Mouse (Mus musculus) intestine, postnatal 0 days (tissue): ENCODE data around the gene Prrx2. TPM values are rescaled to one million over a fixed set of nuclear protein-coding genes. Genes with fewer than 3 reads are reported as not detected.

Source experiments
- ATAC-seq: fragments of 200-750 bp; cut with Nextera tagmentation; 2 replicates; pipeline ENCODE4 v1.8.0; 2017; ENCODE audit warnings: mild to moderate bottlenecking, moderate TSS enrichment, moderate library complexity
- H3K27ac ChIP-seq: fragments of 300-500 bp; sonication (generic); 2 replicates; pipeline ENCODE4 v1.5.1; 2014; ENCODE audit warnings: mild to moderate bottlenecking, low read depth, low read length, moderate library complexity
- H3K27me3 ChIP-seq: fragments of 300-500 bp; sonication (generic); replicated peaks from 2 replicates; pipeline ENCODE4 v1.6.1; 2014; ENCODE audit warnings: low read length, mixed read lengths; ENCODE audit not compliant: control insufficient read depth, insufficient read depth
- H3K36me3 ChIP-seq: fragments of 300-500 bp; sonication (generic); 2 replicates; pipeline ENCODE4 v1.6.1; 2014; ENCODE audit warnings: mild to moderate bottlenecking, moderate library complexity; ENCODE audit not compliant: control insufficient read depth, insufficient read depth
- H3K4me1 ChIP-seq: fragments of 300-500 bp; sonication (generic); replicated peaks from 2 replicates; pipeline ENCODE4 v1.6.1; 2014; ENCODE audit warnings: antibody characterized with exemption, low read length, mixed read lengths; ENCODE audit not compliant: control insufficient read depth, insufficient read depth
- H3K4me2 ChIP-seq: fragments of 300-500 bp; sonication (generic); replicated peaks from 2 replicates; pipeline ENCODE4 v1.6.1; 2014; ENCODE audit warnings: low read depth, mild to moderate bottlenecking, moderate library complexity
- H3K4me3 ChIP-seq: fragments of 300-500 bp; sonication (generic); 2 replicates; pipeline ENCODE4 v1.5.1; 2014; ENCODE audit warnings: low read depth, low read length
- H3K9ac ChIP-seq: fragments of 300-500 bp; sonication (generic); 2 replicates; pipeline ENCODE4 v1.6.1; 2014; ENCODE audit warnings: mild to moderate bottlenecking, low read depth, low read length
- H3K9me3 ChIP-seq: fragments of 300-500 bp; sonication (generic); 2 replicates; pipeline ENCODE4 v1.6.1; 2016; ENCODE audit warnings: mixed run types; ENCODE audit not compliant: control insufficient read depth
- CTCF ChIP-seq: sonication (generic); IDR thresholded peaks from 2 replicates; pipeline ENCODE4 v1.5.1; 2016; ENCODE audit warnings: low read depth, mild to moderate bottlenecking, control low read depth, antibody characterized with exemption, moderate library complexity
- WGBS: fragments of 180-500 bp; shearing (Covaris S2); extraction: QIAGEN DNeasy Blood & Tissue Kit; methylation state at CpG from one replicate; pipeline ENCODE4 v1.1.7; 2014; 5-methylcytosine and 5-hydroxymethylcytosine counted together
- polyA plus RNA-seq: library from polyadenylated mRNA; unstranded; fragments of >200 nt; fragmentation: Nextera tagmentation; extraction: Ambion mirVana; gene quantifications from 2 replicates; pipeline ENCODE4 v1.2.1, GENCODE M21; 2015

Gene Prrx2
- polyA plus RNA-seq, 1 experiment from 2014 or later, result 0.74 TPM

DNA sequence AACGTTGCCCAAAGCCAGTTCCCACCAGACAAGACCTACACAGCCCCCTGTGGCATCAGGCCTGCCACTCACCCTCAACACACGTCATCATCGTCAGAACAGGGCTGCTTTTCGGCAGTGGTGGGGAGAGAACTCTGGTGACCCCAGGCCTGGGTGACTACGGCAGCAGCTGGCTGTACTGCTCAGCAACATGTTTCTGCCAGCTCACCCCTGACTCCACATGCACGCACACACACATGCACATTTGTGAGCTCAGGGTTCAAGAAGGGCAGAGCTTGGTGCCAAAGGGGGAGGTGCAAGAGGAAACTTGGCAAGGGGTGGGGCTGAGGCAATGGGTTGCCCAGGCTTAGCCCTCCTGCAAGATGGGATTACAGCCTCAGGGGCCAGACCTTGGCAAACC lies 62.5 kb downstream of the Prrx2 start:
- Histone ChIP-seq H3K27me3 (peaks cover 4% of the 10 kb centered on the region; the same call in 1 of the 2 replicates), H3K9me3 (no peaks in the 10 kb centered on the region), H3K4me2 (no peak overlapping the region), H3K9ac (no peak overlapping the region), H3K4me1 (no peaks in the 10 kb centered on the region), H3K27ac (no peak overlapping the region), H3K4me3 (no peak overlapping the region), H3K36me3 (no peaks in the 10 kb centered on the region)
- WGBS, result 45% methylated on average over 6 of the region's 6 CpGs
- TF ChIP-seq CTCF, result no peak
- ATAC-seq, result no peak

GRCm38 (mm10) chr2:30899397-30900069 lies 64.8 kb downstream of the Prrx2 start:
- WGBS, result 75% methylated on average over 14 of the region's 14 CpGs
- H3K4me1 ChIP-seq, result no peaks in the 10 kb centered on the region
- no peak for TF ChIP-seq CTCF
- H3K27me3 ChIP-seq, result peaks cover 11% of the 10 kb centered on the region; the same call in 1 of the 2 replicates
- no peak for ATAC-seq
- H3K4me3 ChIP-seq, result no peak overlapping the region
- H3K27ac ChIP-seq, result no peak overlapping the region
- no peaks in the 10 kb centered on the region for H3K9me3 ChIP-seq
- no peaks in the 10 kb centered on the region for H3K36me3 ChIP-seq
- no peak overlapping the region for H3K9ac ChIP-seq
- no peak overlapping the region for H3K4me2 ChIP-seq

GRCm38 (mm10) chr2:30901646-30902160 lies 66.9 kb downstream of the Prrx2 start:
- Histone ChIP-seq H3K27me3 (peaks cover 11% of the 10 kb centered on the region; the same call in 1 of the 2 replicates), H3K4me1 (no peaks in the 10 kb centered on the region), H3K4me2 (peak overlapping the region; percentile 60; the same call in 1 of the 2 replicates), H3K36me3 (no peaks in the 10 kb centered on the region), H3K27ac (no peak overlapping the region), H3K9me3 (no peaks in the 10 kb centered on the region), H3K4me3 (no peak overlapping the region; the same call in 1 of the 2 replicates), H3K9ac (no peak overlapping the region)
- no peak for TF ChIP-seq CTCF
- 66% methylated on average over 6 of the region's 6 CpGs for WGBS
- ATAC-seq, result no peak

GRCm38 (mm10) chr2:30902256-30902655 lies 67.5 kb downstream of the Prrx2 start:
- Histone ChIP-seq H3K4me3 (peak overlapping the region; percentile 35), H3K27ac (no peak overlapping the region), H3K9me3 (no peaks in the 10 kb centered on the region), H3K27me3 (peaks cover 11% of the 10 kb centered on the region; the same call in 1 of the 2 replicates), H3K36me3 (no peaks in the 10 kb centered on the region), H3K4me2 (peak overlapping the region; percentile 60), H3K9ac (no peak overlapping the region), H3K4me1 (no peaks in the 10 kb centered on the region)
- 57% methylated on average over 8 of the region's 8 CpGs for WGBS
- ATAC-seq, result no peak
- no peak for TF ChIP-seq CTCF

GRCm38 (mm10) chr2:30902726-30903722 lies 68.3 kb downstream of the Prrx2 start:
- H3K4me3 ChIP-seq, result peak overlapping the region; percentile 35
- peak; percentile 22; the same call in 1 of the 2 replicates for ATAC-seq
- H3K4me1 ChIP-seq, result no peaks in the 10 kb centered on the region
- H3K27me3 ChIP-seq, result peaks cover 11% of the 10 kb centered on the region; the same call in 1 of the 2 replicates
- TF ChIP-seq CTCF, result no peak
- H3K9ac ChIP-seq, result peak overlapping the region; percentile 31; the same call in 1 of the 2 replicates
- H3K36me3 ChIP-seq, result no peaks in the 10 kb centered on the region
- H3K9me3 ChIP-seq, result no peaks in the 10 kb centered on the region
- H3K4me2 ChIP-seq, result peak overlapping the region; percentile 60
- WGBS, result 15% methylated on average over 36 of the region's 37 CpGs
- no peak overlapping the region for H3K27ac ChIP-seq

GRCm38 (mm10) chr2:30904231-30904630 lies 69.5 kb downstream of the Prrx2 start:
- no peak overlapping the region for H3K4me2 ChIP-seq
- no peaks in the 10 kb centered on the region for H3K9me3 ChIP-seq
- ATAC-seq, result no peak
- WGBS, result 64% methylated on average over 6 of the region's 6 CpGs
- TF ChIP-seq CTCF, result no peak
- H3K27ac ChIP-seq, result no peak overlapping the region
- H3K4me1 ChIP-seq, result no peaks in the 10 kb centered on the region
- H3K36me3 ChIP-seq, result no peaks in the 10 kb centered on the region
- no peak overlapping the region for H3K9ac ChIP-seq
- H3K4me3 ChIP-seq, result no peak overlapping the region
- H3K27me3 ChIP-seq, result peaks cover 11% of the 10 kb centered on the region; the same call in 1 of the 2 replicates
